Comparison of ENCODE assay signal across 29 mouse cellular contexts in genomic region chr8:84884728-84885127, GRCm38 (mm10). TPM values are rescaled to one million over a fixed set of nuclear protein-coding genes. Genes with fewer than 3 reads are reported as not detected.
DNase-seq lines count a peak whose midpoint lies in the region; ATAC-seq lines count a peak whose summit lies in the region.
"Had no signal": no experiment of that assay in that cellular context is flagged by ENCODE, and none has a peak within 500 bp of the region (broad histone marks: within the 10 kb centered on the region; RNA-seq: fewer than 3 reads in every experiment).

No protein-coding gene starts in this region.

- H3K4me1 ChIP-seq in liver, embryonic 12.5 days, result peaks cover 14% of the 10 kb centered on the region
- H3K4me1 ChIP-seq in liver, embryonic 11.5 days (replicated peaks; ENCODE audit: control insufficient read depth, insufficient read depth, low read length), result no peaks in the 10 kb centered on the region; the same call in 1 of the 2 replicates
- H3K4me1 ChIP-seq: embryonic facial prominence, embryonic 13.5 days; embryonic facial prominence, embryonic 15.5 days; forebrain, embryonic 10.5 days; forebrain, embryonic 12.5 days had no signal

- no peak overlapping the region for H3K4me2 ChIP-seq in liver, embryonic 12.5 days
- H3K4me2 ChIP-seq in liver, embryonic 11.5 days, result no peak overlapping the region
- H3K4me2 ChIP-seq: embryonic facial prominence, embryonic 13.5 days; embryonic facial prominence, embryonic 15.5 days; forebrain, embryonic 12.5 days had no signal

- H3K27ac ChIP-seq in liver, embryonic 12.5 days, result 0 out of 2 replicates have a peak overlapping the region, but pooled peaks have one; percentile 11
- H3K27ac ChIP-seq in liver, embryonic 11.5 days (ENCODE audit: low read depth, low read length), result no peak overlapping the region
- H3K27ac ChIP-seq: embryonic facial prominence, embryonic 13.5 days; embryonic facial prominence, embryonic 15.5 days; forebrain, embryonic 10.5 days; forebrain, embryonic 12.5 days had no signal

- no peak for ATAC-seq in liver, embryonic 12.5 days
- no peak; the same call in 1 of the 2 replicates for ATAC-seq in liver, embryonic 11.5 days (replicated peaks; ENCODE audit: low FRiP score)
- 0 out of 2 replicates have a peak, but pooled peaks have one; percentile 39 for ATAC-seq in common myeloid progenitor, adult 5-6 weeks (replicated peaks; ENCODE audit: low read depth, poor library complexity, severe bottlenecking)
- peak; percentile 67 for ATAC-seq in megakaryocyte-erythroid progenitor cell, adult 5-6 weeks (replicated peaks; ENCODE audit: low FRiP score, low TSS enrichment, poor library complexity, severe bottlenecking)
- ATAC-seq: activated CD4-positive, CD25-positive, alpha-beta regulatory T cell, adult 4 months; CD4-positive, CD25-positive, alpha-beta regulatory T cell, adult 4 months; forebrain, embryonic 14.5 days; forebrain, embryonic 16.5 days; Patski had no signal

- DNase-seq in liver, embryonic 11.5 days (ENCODE audit: low spot score), result no peak
- DNase-seq in gastrocnemius, postnatal 14 days, result no peak
- DNase-seq in right cerebral cortex, postnatal 25 days, result no peak
- DNase-seq: adrenal gland, adult 8-10 months; adrenal gland, postnatal 14 days; adrenal gland, postnatal 36 days; B cell, adult 2 months; cerebellum, adult 11-12 months; cerebellum, adult 2 months; cerebellum, adult 9-10 months; cerebellum, postnatal 10 days; cerebellum, postnatal 25 days; embryo, embryonic 11 days had no signal

- no peak overlapping the region for H3K4me3 ChIP-seq in liver, embryonic 12.5 days
- no peak overlapping the region for H3K4me3 ChIP-seq in liver, embryonic 11.5 days (ENCODE audit: low read depth, low read length)
- H3K4me3 ChIP-seq: embryonic facial prominence, embryonic 13.5 days; embryonic facial prominence, embryonic 15.5 days; erythroblast, embryonic 14.5 days; forebrain, embryonic 10.5 days; forebrain, embryonic 12.5 days had no signal

- no peak overlapping the region for H3K9ac ChIP-seq in liver, embryonic 12.5 days
- no peak overlapping the region for H3K9ac ChIP-seq in liver, embryonic 11.5 days (ENCODE audit: low read depth, low read length)
- H3K9ac ChIP-seq: embryonic facial prominence, embryonic 13.5 days; embryonic facial prominence, embryonic 15.5 days; forebrain, embryonic 12.5 days had no signal

- peaks cover 75% of the 10 kb centered on the region for H3K36me3 ChIP-seq in liver, embryonic 12.5 days
- H3K36me3 ChIP-seq in liver, embryonic 11.5 days (ENCODE audit: control insufficient read depth, insufficient read depth, low read length), result peaks cover 19% of the 10 kb centered on the region; the same call in 1 of the 2 replicates

- H3K9me3 ChIP-seq in liver, embryonic 12.5 days (replicated peaks), result no peaks in the 10 kb centered on the region
- no peaks in the 10 kb centered on the region for H3K9me3 ChIP-seq in liver, embryonic 11.5 days (ENCODE audit: control insufficient read depth, low read length)
- H3K9me3 ChIP-seq: embryonic facial prominence, embryonic 13.5 days; embryonic facial prominence, embryonic 15.5 days; forebrain, embryonic 10.5 days; forebrain, embryonic 12.5 days; G1E had no signal

- H3K27me3 ChIP-seq in liver, embryonic 12.5 days (replicated peaks), result no peaks in the 10 kb centered on the region
- no peaks in the 10 kb centered on the region for H3K27me3 ChIP-seq in liver, embryonic 11.5 days (replicated peaks; ENCODE audit: control insufficient read depth, insufficient read depth, low read length)
- H3K27me3 ChIP-seq: CH12.LX; embryonic facial prominence, embryonic 13.5 days; embryonic facial prominence, embryonic 15.5 days; forebrain, embryonic 12.5 days; Patski had no signal

- intact Hi-C loops in gastrocnemius, postnatal 14 days (cut with DNase I; ENCODE audit: low total_unique reads), result no loop called here

- WGBS in liver, embryonic 12.5 days (ENCODE audit: insufficient replicate concordance), result 56% methylated on average over 4 of the region's 4 CpGs
- WGBS in liver, embryonic 11.5 days, result 72% methylated on average over 4 of the region's 4 CpGs

RNA-seq across cellular contexts. Expression of gene Gcdh, which starts 9.0 kb away (rescaled TPM):
- polyA plus RNA-seq in liver, embryonic 12.5 days (2016; fragmentation: Nextera tagmentation; extraction: Ambion mirVana), result 41.1 and 44.3 TPM in 2 replicates
- polyA plus RNA-seq in liver, embryonic 11.5 days (2014; fragmentation: Nextera tagmentation; extraction: Ambion mirVana), result 53.5 and 56.7 TPM in 2 replicates
- total RNA-seq in common myeloid progenitor, adult 5-6 weeks (2017), result 16.4 and 25.2 TPM in 2 replicates
- 34.7 and 51.0 TPM in 2 replicates for total RNA-seq in megakaryocyte-erythroid progenitor cell, adult 5-6 weeks (2014; fragmentation: Nextera tagmentation)
- total RNA-seq in megakaryocyte-erythroid progenitor cell, adult 5-6 weeks (2017), result 37.0 and 42.9 TPM in 2 replicates
- 10 to 100 TPM; 23.3 to 30.0 TPM for total RNA-seq in gastrocnemius, postnatal 14 days (2021)

RNA-seq across cellular contexts. Expression of gene Syce2, which starts 12.8 kb away (rescaled TPM):
- polyA plus RNA-seq in liver, embryonic 12.5 days (2016; fragmentation: Nextera tagmentation; extraction: Ambion mirVana), result 110 TPM in 2 replicates
- 144 and 160 TPM in 2 replicates for polyA plus RNA-seq in liver, embryonic 11.5 days (2014; fragmentation: Nextera tagmentation; extraction: Ambion mirVana)
- 138 and 142 TPM in 2 replicates for total RNA-seq in common myeloid progenitor, adult 5-6 weeks (2017)
- 101 and 135 TPM in 2 replicates for total RNA-seq in megakaryocyte-erythroid progenitor cell, adult 5-6 weeks (2014; fragmentation: Nextera tagmentation)
- 98.9 and 102 TPM in 2 replicates for total RNA-seq in megakaryocyte-erythroid progenitor cell, adult 5-6 weeks (2017)
- total RNA-seq in gastrocnemius, postnatal 14 days (2021), result 1 to 10 TPM; 2.1 to 2.6 TPM
- total RNA-seq: CH12.LX had no signal

RNA-seq across cellular contexts. Expression of gene Klf1, which starts 17.0 kb away (rescaled TPM):
- polyA plus RNA-seq in liver, embryonic 12.5 days (2016; fragmentation: Nextera tagmentation; extraction: Ambion mirVana), result 517 and 552 TPM in 2 replicates
- polyA plus RNA-seq in liver, embryonic 11.5 days (2014; fragmentation: Nextera tagmentation; extraction: Ambion mirVana), result 458 and 504 TPM in 2 replicates
- total RNA-seq in common myeloid progenitor, adult 5-6 weeks (2017), result 71.2 and 79.8 TPM in 2 replicates
- 193 and 197 TPM in 2 replicates for total RNA-seq in megakaryocyte-erythroid progenitor cell, adult 5-6 weeks (2014; fragmentation: Nextera tagmentation)
- 162 and 228 TPM in 2 replicates for total RNA-seq in megakaryocyte-erythroid progenitor cell, adult 5-6 weeks (2017)
- under 1 TPM in 1 of 2 experiments, not detected in 1; 0.23 TPM for total RNA-seq in gastrocnemius, postnatal 14 days (2021)
- total RNA-seq: adrenal gland, adult 18-20 months had no signal

RNA-seq across cellular contexts. Expression of gene Dnase2a, which starts 23.6 kb away (rescaled TPM):
- 10.8 and 11.4 TPM in 2 replicates for polyA plus RNA-seq in liver, embryonic 12.5 days (2016; fragmentation: Nextera tagmentation; extraction: Ambion mirVana)
- 11.5 and 12.7 TPM in 2 replicates for polyA plus RNA-seq in liver, embryonic 11.5 days (2014; fragmentation: Nextera tagmentation; extraction: Ambion mirVana)
- total RNA-seq in common myeloid progenitor, adult 5-6 weeks (2017), result 41.0 and 47.0 TPM in 2 replicates
- total RNA-seq in megakaryocyte-erythroid progenitor cell, adult 5-6 weeks (2014; fragmentation: Nextera tagmentation), result 29.1 and 38.8 TPM in 2 replicates
- total RNA-seq in megakaryocyte-erythroid progenitor cell, adult 5-6 weeks (2017), result 26.7 and 42.2 TPM in 2 replicates
- total RNA-seq in gastrocnemius, postnatal 14 days (2021), result 1 to 10 TPM; 5.7 to 6.9 TPM

RNA-seq across cellular contexts. Expression of gene Farsa, which starts 27.9 kb away (rescaled TPM):
- 96.3 and 98.6 TPM in 2 replicates for polyA plus RNA-seq in liver, embryonic 12.5 days (2016; fragmentation: Nextera tagmentation; extraction: Ambion mirVana)
- polyA plus RNA-seq in liver, embryonic 11.5 days (2014; fragmentation: Nextera tagmentation; extraction: Ambion mirVana), result 130 TPM in 2 replicates
- 130 and 162 TPM in 2 replicates for total RNA-seq in common myeloid progenitor, adult 5-6 weeks (2017)
- 101 and 104 TPM in 2 replicates for total RNA-seq in megakaryocyte-erythroid progenitor cell, adult 5-6 weeks (2014; fragmentation: Nextera tagmentation)
- 151 and 153 TPM in 2 replicates for total RNA-seq in megakaryocyte-erythroid progenitor cell, adult 5-6 weeks (2017)
- 10 to 100 TPM; 24.8 to 25.5 TPM for total RNA-seq in gastrocnemius, postnatal 14 days (2021)

Comparison
In these comparisons a context has a peak if more than half of its experiments do, and no peak if none do; other contexts are left out.
1. ATAC-seq: peak in common myeloid progenitor, adult 5-6 weeks (single experiment) and megakaryocyte-erythroid progenitor cell, adult 5-6 weeks (single experiment); none in liver, embryonic 12.5 days (single experiment) and liver, embryonic 11.5 days (single experiment).
2. RNA of gene Syce2, which starts 12.8 kb away (total RNA-seq): 138 to 142 TPM in common myeloid progenitor, adult 5-6 weeks and 98.9 to 135 TPM in megakaryocyte-erythroid progenitor cell, adult 5-6 weeks; 2.1 to 2.6 TPM in gastrocnemius, postnatal 14 days; every median in the first group is over 10 times any median in the second.
3. RNA of gene Klf1, which starts 17.0 kb away (total RNA-seq): 162 to 228 TPM in megakaryocyte-erythroid progenitor cell, adult 5-6 weeks and 71.2 to 79.8 TPM in common myeloid progenitor, adult 5-6 weeks; 0.23 TPM in gastrocnemius, postnatal 14 days; every median in the first group is over 10 times any median in the second.